Mouse (Mus musculus) embryonic fibroblast, embryonic 13.5 days (primary cell): ENCODE data around the gene Rfc4. TPM values are rescaled to one million over a fixed set of nuclear protein-coding genes. Genes with fewer than 3 reads are reported as not detected.

ENCODE experiments used
- H3K27ac ChIP-seq: 2 replicates; pipeline ENCODE4 v1.5.1; 2012; ENCODE audit warnings: low read length, control low read depth, inconsistent platforms; ENCODE audit not compliant: insufficient read depth
- H3K4me1 ChIP-seq: 2 replicates; pipeline ENCODE4 v1.6.1; 2011; ENCODE audit warnings: low read length; ENCODE audit not compliant: control insufficient read depth, insufficient read depth
- H3K4me3 ChIP-seq: 2 replicates; pipeline ENCODE4 v1.5.1; 2011; ENCODE audit warnings: mild to moderate bottlenecking, control low read depth, low read length; ENCODE audit not compliant: insufficient read depth
- CTCF ChIP-seq: IDR thresholded peaks from 2 replicates; pipeline ENCODE4 v1.5.1; 2011; ENCODE audit warnings: mild to moderate bottlenecking, control low read depth, low read length, moderate library complexity, borderline replicate concordance; ENCODE audit not compliant: insufficient read depth
- POLR2A ChIP-seq: IDR thresholded peaks from 2 replicates; pipeline ENCODE4 v1.6.1; 2011; ENCODE audit warnings: low read depth, mild to moderate bottlenecking, control low read depth, low read length, moderate library complexity
- polyA plus RNA-seq: library from polyadenylated mRNA; stranded (reverse); fragments of >200 nt; gene quantifications from 2 replicates; pipeline ENCODE4 v1.2.4, GENCODE M21; 2011; ENCODE audit warnings: low read depth; ENCODE audit not compliant: missing spikeins, insufficient read length

Rfc4 gene
- polyA plus RNA-seq, 1 experiment: 22.3 TPM

DNA sequence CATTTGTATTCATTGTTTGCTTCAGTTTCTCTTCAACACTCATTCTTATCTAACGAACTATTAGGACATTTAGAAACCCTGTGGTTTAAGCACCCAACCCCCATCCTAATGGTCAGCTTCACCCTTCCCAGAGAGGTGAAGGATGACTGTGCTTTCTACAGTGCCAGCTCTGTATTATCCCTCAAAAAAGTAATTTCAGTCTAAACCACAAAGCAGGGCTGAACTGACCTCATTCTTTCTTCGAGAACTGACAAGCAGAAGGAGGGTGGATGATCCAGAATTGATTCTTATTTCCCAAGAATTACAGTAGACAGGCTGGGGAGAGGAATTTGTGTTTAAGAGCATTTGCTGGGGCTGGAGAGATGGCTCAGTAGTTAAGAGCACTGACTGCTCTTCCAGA, 32.2 kb upstream of the Rfc4 start:
- Histone ChIP-seq H3K4me3 (no peak overlapping the region), H3K27ac (no peak overlapping the region), H3K4me1 (no peaks in the 10 kb centered on the region)
- no peak for TF ChIP-seq CTCF
- no peak for TF ChIP-seq POLR2A

DNA sequence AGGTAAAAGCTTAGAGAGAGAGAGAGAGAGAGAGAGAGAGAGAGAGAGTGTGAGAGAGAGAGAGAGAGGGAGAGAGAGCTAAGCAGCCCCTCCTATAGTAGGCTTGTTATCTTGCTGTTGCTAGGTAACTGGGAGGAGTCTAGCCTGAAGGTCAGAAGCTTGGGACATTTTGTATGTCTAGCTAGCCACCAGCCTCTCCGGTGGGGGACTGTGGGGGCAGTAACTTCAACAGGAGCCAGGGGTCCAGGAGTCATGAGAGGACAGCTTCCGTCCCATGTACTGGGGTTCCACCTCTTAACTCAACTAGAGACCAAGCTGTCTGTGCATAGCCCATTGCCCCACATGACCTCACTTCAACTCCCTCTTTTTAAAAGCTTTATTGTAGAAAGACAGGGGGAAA, 31.4 kb upstream of the Rfc4 start:
- H3K4me3 ChIP-seq: no peak overlapping the region
- H3K4me1 ChIP-seq: no peaks in the 10 kb centered on the region
- TF ChIP-seq POLR2A (no peak), CTCF (no peak)
- no peak overlapping the region for H3K27ac ChIP-seq

DNA sequence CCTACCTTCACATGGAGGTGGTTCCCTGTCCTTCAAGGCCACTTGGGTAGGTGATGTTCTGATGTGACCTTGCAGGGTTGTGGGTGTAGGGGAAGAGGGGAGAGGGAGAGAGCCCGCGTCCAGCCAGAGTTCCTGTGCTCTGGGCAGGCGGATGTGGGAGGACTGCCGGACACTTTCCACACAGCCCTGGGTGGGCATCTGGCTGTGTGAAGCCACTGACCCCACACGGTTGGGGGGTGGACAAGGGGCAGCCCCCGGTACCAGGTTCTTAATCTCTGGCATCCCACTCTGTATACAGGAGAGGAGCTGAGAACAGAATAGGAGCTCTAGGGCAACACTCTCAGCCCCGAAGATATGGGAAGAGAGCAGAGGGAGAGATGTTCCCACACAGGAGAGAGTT, 30.8 kb upstream of the Rfc4 start:
- no peak overlapping the region for H3K27ac ChIP-seq
- TF ChIP-seq CTCF: no peak
- no peak for TF ChIP-seq POLR2A
- H3K4me3 ChIP-seq: no peak overlapping the region
- H3K4me1 ChIP-seq: no peaks in the 10 kb centered on the region

DNA sequence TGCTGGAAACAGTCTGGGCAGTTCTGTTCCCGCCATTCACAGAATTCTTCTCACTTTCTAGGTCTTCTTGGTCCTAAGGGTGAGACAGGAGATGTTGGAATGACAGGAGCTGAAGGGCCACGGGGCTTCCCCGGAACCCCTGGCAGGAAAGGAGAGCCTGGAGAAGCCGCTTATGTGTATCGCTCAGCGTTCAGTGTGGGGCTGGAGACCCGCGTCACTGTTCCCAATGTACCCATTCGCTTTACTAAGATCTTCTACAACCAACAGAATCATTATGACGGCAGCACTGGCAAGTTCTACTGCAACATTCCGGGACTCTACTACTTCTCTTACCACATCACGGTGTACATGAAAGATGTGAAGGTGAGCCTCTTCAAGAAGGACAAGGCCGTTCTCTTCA, 29.5 kb upstream of the Rfc4 start:
- no peak overlapping the region for H3K27ac ChIP-seq
- TF ChIP-seq CTCF (no peak), POLR2A (no peak)
- H3K4me3 ChIP-seq: no peak overlapping the region
- H3K4me1 ChIP-seq: no peaks in the 10 kb centered on the region

DNA sequence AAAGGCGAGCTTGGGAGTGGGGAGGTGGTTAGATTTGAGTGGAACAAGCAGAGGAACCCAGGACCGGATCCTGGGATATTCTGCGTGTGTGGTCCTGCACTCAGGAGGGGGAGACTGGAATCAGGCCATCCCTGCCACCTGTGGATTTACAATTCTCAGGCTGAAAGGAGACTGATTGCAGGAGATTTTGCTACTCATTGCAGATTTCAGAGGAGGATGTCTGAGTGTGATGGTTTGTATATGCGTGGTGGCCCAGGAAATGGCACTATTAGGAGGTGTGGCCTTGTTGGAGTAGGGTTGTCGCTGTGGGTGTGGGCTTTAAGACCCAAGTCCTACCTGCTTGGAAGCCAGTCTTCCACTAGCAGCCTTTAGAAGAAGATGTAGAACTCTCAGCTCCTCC, 26.7 kb upstream of the Rfc4 start:
- no peak for TF ChIP-seq POLR2A
- no peak for TF ChIP-seq CTCF
- Histone ChIP-seq H3K27ac (no peak overlapping the region), H3K4me1 (no peaks in the 10 kb centered on the region), H3K4me3 (no peak overlapping the region)

DNA sequence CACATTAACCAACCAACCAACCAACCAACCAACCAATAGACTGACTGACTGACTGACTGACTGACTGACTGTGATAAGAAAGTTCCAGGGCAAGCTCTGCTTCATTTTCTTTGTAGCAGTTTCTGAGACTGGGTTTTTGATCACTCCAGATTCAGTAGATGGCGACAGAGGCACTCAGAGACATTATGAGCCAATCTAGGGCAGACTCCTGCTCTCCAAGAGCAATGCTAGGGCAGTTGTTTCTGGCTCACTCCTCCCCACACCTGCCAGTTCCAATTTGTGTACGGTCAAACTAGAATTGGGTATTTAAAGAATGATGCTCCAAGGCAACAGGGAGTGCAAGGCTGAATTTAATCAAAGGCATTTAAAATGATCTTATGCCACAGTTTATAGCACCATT, 23.9 kb upstream of the Rfc4 start:
- Histone ChIP-seq H3K4me1 (no peaks in the 10 kb centered on the region), H3K4me3 (no peak overlapping the region), H3K27ac (no peak overlapping the region)
- TF ChIP-seq CTCF: no peak
- TF ChIP-seq POLR2A: no peak

DNA sequence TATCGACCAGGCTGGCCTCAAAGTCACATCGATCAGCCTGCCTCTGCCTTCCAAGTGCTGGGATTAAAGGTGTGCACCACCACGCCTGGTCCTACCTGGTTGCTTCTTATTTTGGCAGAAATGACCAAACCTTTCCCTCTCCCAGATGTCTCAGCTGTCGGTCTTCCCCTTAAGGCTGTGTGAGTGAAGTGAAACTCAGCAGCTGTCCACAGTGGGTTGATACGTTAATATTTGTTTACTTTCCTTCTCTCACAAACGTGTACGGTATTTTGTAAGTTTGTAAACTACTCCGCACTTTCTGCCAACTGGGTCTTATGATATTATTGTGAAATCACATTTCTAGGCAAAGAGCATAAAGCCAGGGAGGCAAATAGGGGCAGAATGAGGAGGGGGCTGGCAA, 21.9 kb upstream of the Rfc4 start:
- Histone ChIP-seq H3K4me3 (no peak overlapping the region), H3K4me1 (no peaks in the 10 kb centered on the region; the same call in 1 of the 2 replicates), H3K27ac (no peak overlapping the region)
- TF ChIP-seq POLR2A (no peak), CTCF (no peak)

DNA sequence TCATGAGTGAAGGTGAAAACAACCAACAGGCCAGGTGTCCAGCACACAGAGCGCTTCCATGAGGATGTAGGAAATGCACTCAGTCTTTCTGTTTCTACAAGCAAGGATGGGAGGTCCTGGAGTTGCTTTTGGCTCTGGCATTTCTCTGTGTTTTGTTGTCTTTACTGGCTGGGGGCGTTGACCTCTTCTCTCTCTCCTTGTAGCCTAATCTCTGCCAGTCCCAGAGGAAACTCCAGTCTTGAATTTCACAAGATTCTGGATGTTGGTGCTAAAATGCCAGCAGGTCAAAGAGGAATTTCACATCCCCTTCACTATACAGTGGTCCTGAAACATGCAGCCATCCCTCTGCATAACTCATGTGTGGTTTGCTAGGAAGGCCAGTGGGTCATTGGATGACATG, 21.4 kb upstream of the Rfc4 start:
- H3K4me1 ChIP-seq: no peaks in the 10 kb centered on the region; the same call in 1 of the 2 replicates
- H3K4me3 ChIP-seq: no peak overlapping the region
- no peak for TF ChIP-seq CTCF
- TF ChIP-seq POLR2A: no peak

DNA sequence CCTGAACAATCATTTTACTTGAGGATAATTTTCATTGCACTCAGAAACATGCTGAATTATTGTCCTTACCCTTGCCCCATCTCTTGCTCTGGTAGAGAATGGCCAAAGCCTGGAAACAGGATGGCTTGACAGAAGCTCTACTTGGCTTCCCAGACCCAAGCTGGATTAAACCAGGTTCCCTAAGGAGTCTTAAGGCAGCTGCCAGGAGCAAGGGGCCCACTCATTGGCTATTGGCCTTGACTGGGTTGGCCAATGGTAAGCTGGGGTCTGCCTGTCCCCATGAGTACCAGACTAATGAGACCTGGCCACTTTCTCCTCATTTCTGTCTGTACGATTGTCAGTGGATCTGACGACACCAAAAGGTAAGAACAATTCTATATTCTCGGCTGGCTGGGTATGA, 18.7 kb upstream of the Rfc4 start, which contains the start of gene Adipoq:
Gene Adipoq (plus strand): TSS at position 257 of the 400 bp plus-strand sequence.
- no peak for TF ChIP-seq POLR2A
- no peak for TF ChIP-seq CTCF
- Histone ChIP-seq H3K4me3 (no peak within 1 kb of the TSS), H3K27ac (no peak within 1 kb of the TSS), H3K4me1 (no peaks in the 10 kb centered on the region; the same call in 1 of the 2 replicates)

More for the DNA sequence above, 21.4 kb upstream of the Rfc4 start:
- no peak overlapping the region for H3K27ac ChIP-seq

DNA sequence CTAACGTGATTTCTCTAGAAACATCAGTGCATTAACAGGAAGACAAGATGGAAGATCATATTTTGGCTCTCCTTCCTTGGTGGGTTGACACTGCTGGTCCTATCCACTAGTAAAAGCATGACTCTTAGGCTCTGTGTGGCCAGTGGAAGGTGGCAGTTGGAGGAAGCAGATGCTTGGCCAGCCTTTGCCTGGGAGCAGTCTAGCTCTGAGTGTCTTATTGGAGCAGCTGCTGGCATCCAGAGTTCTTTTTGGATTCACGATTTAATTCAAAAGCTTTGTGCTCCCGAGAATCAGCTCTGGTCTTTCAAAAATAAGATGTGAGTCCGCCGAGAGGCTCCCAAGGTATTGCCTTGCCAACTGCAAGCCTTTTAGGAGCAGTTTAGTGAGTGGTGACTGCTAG, 17.7 kb upstream of the Rfc4 start:
- Histone ChIP-seq H3K4me3 (no peak overlapping the region), H3K27ac (no peak overlapping the region), H3K4me1 (no peaks in the 10 kb centered on the region; the same call in 1 of the 2 replicates)
- TF ChIP-seq CTCF: no peak
- no peak for TF ChIP-seq POLR2A

DNA sequence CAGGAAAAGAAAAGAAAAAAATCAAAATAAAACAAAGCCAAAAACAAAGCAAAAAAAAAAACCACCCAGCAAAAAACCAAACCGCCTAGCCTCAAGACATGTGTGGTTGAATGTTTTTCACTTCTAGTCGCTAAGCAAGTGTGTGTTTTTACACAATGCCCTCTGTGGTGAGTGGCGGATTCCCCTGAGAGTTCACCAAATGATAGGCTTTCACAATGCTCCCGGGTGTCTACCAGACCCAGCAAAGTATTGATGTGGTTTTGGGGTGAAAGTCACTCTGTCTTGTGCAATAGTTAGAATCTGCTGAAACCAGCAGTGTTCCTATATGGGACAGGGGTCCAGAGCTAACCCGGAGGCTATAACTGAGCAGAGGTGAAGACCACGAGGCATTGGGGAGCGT, 16.8 kb upstream of the Rfc4 start:
- H3K4me3 ChIP-seq: no peak overlapping the region
- TF ChIP-seq POLR2A (no peak), CTCF (no peak)
- H3K4me1 ChIP-seq: no peaks in the 10 kb centered on the region; the same call in 1 of the 2 replicates
- H3K27ac ChIP-seq: no peak overlapping the region
